Mouse (Mus musculus) kidney, adult 8-10 months (tissue): ENCODE measurements at regions not wholly inside any gene's neighbourhood (a gene's known extent, or its start where the extent isn't known, plus 50 kb on each side); places are given as distances from the start of the nearest gene placed in this dataset.

Source experiments
- DNase-seq, 2 experiments: peaks; one replicate each; pipeline ENCODE4 v3.0.0; 2022

- no peak for DNase-seq
These were observed 93.4 kb upstream of the Ankrd50 start for GRCm38 (mm10) chr3:38577890-38578628.

DNA sequence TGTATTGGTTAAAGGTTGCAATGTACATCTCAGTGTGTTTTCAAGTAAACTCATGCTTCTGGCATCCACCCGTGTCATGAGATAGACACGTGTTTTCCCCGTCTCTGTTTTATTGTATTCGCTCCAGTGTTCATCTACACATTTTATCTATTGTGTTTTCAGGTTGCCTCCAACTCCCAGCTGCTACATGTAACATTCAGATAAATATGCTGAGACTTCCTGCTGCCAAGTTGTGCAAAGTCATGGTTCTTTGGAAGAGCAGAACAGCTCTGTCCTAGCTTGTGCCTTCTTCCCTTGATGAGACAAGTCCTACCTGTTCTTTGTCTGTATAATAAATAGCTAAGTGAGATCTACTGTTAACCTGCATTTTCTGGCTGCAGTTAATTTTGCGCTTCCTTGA lies 89.0 kb upstream of the Ankrd50 start:
- DNase-seq, result no peak

DNA sequence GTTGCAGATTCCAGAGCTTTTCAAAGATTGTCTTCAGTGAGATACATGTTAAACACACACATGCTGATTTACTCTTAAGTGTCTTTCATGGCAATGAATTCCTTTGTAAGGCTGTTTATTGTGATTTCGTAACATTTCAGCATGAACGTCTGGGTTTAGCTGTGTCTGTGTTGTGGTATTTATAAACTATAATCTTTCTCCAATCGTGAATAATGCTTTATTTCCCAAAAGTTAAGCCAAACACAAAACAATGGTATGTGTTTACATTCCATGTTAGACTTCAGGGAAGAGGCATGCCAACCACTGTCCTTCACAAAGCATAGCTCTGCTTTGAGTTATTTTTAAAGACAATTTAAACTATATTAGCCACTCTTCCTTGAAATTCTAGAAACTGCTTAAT lies 87.5 kb upstream of the Ankrd50 start:
- no peak for DNase-seq

GRCm38 (mm10) chr3:38571224-38571623 lies 86.6 kb upstream of the Ankrd50 start:
- no peak for DNase-seq

DNA sequence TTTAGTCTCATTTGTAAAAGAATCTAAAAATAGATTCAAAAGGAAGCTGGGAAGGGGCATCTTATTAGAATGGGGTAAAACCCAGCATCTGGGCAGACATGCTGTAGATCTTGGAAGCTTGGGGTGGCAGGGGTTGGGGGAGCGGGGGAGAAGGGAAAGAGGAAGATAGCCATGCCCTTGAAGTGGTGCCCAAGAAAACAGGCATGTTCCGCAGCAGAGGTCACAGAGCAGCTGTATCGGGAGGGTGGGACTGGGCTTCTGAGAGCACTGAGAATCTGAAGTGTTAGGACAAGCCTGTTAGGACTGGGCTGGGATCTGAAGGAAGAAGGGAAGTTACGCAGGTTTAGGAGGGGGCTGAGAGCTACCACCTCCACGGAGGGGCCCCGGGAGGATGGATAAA lies 84.4 kb upstream of the Ankrd50 start:
- DNase-seq, result no peak

GRCm38 (mm10) chr3:38568596-38568975 lies 83.9 kb upstream of the Ankrd50 start:
- DNase-seq, result no peak

DNA sequence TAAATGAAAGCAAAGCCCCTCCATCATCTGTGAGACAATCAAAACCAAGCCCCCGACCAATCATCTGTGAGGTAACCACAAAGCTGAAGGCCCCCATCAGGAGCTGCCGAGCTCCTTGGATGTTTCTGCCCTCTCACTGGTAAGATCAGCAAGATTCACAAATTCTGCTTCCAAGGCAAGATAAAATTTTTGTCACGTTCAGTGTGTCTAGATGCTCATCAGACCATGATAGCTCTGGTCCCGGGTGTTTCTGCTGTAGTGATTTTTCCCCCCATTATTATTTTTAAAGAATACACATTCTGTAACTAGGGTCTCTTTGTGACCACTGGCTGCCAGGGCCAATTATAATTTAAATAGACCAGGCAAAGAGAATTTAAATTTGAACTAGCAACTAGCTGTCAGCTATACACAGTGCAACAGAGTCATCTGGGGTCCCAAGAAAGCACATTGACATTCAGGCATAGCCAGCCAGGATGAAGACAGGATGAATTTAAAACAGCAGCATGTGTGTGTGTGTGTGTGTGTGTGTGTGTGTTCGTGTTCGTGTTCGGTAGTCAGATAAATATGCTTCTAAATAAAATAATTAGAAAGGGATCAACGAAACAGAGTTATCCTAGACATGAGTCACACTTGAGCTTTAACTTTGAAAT lies 83.4 kb upstream of the Ankrd50 start:
- no peak for DNase-seq

DNA sequence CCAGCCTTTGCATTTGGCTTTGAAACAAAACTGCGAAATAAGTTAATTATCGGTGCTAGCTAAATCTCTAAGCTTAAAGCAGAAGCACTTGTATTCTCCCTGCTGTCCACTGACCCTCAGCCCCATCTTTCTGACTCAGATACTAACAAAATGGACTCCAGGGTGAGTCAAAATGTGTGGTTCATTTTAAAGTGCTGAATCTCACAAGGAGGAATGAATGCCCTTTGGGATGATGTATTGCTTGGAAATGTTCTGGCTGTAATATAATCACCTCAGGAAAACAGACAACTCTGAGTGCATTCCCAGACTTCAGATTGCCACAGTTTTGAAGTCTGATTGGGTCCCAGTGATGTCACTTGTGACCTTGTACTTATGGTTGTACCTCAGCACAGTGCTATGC lies 81.9 kb upstream of the Ankrd50 start:
- DNase-seq, result no peak

DNA sequence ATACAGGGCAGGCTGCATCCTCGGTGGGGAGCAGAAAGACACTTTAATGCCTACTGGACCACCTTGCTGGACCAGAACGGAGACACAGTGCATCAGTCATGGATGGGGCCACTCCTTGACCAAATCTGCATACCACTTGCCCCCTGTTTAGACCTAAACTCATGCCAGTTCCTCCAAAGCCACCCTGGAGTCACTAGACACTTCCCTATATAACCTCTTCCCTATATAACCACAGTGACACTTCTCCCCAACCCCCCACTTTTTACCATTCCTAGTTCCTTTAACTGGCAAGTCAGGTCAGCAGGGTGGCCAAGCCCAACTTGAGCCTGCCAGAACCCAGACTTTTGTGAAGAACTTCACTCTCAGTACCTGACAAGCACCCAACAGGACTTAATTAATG lies 80.2 kb upstream of the Ankrd50 start:
- no peak for DNase-seq

- DNase-seq, result no peak
These were observed 79.7 kb upstream of the Ankrd50 start for GRCm38 (mm10) chr3:38564364-38564763.

DNA sequence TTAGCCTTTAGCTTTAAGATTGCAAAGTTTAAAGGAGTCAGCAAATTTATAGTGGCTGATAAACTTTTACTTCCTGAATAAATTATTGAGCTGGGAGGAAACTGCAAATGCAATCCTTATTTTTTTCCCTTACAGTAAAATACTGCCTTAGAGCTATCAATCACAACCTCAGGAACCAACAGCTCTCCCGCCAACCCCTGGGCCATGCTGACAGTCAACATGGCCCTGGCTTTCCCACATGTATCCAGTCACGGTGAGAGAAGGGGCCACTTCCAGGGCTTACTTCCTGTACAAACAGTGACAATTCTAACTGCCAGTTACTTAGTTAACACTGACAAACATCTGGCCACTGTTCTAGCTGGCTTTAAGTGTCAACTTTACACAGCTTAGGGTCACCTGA lies 76.5 kb upstream of the Ankrd50 start:
- DNase-seq, result peak in 1 of 2 experiments; percentile 14

DNA sequence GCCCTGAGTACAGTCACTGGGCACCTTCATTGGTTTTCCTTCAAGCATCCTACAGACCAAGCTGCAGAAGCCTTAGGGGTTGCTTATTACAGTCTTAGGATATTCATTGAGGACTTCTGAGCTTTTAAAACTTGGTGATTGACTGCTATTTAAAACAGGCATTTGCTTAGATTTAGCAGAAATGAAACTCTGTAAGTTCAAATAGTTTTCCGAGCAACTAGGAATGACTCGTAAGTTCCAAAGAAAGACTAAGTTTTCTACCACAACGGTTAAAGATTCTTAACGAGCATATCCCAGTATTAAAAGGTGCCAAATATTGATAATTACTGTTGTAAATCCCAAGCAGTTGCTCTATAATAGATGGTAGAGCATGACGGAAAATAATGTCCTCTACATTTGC lies 71.3 kb upstream of the Ankrd50 start:
- DNase-seq, result no peak

DNA sequence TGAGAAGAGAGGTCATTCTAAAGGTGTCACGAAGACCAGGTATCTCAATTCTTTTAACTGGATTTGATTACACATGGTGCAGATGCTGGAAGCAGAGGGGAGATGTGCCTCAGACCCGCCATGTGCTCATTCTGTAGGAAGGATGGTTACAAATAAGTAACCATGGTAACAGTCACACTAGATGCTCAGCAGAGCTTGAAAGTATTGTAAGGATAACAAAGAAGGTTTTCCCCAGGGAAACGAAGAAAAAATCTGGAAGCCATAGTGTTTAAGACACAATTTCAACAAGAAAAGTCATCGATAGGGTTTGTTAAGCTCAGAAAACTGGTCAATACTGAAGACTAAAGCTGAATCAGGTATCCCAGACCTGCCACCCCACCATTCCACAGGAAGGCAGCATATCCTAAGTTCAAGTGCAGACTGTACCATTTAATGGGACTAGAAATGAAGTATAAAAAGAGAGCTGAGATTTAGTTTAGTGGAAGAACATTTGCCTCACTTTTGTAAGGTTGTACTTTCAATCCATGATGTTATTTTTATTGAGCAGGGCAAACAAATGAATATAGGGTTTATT lies 68.9 kb upstream of the Ankrd50 start:
- no peak for DNase-seq

- no peak for DNase-seq
These were observed 62.4 kb upstream of the Ankrd50 start for GRCm38 (mm10) chr3:38547032-38547431.

DNA sequence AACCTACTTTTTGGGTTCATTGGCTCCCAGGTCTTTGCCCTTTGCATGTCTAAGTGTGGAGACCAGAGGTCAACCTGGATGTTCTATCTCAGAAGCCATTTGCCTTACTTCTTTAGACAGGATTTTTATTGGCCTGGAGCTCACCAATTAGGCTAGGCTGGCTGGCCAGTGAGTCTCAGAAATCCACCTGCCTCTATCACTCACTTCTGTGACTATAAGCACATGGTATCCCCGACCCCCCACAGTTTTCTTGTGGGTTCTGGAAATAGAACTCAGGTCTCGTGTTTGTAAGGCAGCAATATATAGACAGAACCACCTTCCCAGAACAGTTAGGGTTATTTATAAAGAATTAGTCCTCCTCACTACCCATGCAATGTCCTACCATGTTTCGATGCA lies 60.9 kb upstream of the Ankrd50 start:
- DNase-seq, result no peak

DNA sequence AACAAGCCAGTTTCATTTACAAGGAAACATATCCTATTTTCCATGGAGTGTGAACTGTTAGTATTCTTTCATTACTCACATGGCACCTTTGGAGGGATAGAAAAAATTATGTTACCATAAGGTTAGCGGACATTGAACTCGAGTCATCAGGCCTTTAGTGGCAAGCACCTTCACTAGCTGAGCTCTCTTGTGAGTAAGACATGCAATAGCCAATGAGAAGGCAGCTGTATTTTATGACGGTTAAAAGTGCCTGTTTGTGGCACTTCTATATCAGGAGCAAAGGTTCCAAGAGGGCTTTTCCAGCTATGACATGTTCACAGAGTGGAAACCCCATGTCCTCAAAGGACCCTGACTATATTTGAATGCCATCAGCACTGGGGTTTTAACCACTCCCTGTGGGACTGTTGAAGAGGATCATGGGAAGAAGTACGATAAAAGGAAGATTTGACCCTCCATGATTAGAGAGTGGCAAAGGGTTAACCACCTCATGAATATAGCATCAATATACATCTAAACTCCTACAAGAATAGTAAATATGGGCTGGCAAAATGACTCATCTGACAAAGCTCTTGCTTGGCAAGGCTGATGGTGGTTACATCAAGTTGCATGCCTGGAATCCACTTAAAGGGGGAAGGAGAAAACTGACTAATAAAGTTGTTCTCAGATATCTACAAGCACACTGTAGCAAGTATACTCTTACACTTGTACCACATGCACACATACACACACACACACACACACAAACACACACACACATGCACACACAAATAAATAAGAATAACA lies 60.3 kb upstream of the Ankrd50 start:
- no peak for DNase-seq

DNA sequence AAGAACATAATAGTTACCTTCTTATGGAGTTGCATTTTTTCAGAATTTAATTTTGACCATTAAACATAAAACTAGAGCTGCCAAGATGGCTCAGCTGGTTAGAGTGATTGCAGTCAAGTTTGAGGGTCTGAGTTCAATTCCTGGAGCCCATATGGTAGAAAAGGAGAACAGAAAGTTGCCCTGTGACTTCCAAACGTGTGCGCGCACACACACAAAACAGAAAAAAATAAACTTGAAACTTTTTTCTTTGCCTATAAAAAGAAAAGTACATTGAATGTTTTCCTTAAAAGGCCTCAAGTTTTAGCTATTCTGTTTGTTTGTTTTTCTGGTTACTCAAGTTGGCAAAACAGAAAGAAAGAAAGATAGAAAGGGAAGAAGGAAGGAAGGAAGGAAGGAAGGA lies 59.2 kb upstream of the Ankrd50 start:
- DNase-seq, result no peak

DNA sequence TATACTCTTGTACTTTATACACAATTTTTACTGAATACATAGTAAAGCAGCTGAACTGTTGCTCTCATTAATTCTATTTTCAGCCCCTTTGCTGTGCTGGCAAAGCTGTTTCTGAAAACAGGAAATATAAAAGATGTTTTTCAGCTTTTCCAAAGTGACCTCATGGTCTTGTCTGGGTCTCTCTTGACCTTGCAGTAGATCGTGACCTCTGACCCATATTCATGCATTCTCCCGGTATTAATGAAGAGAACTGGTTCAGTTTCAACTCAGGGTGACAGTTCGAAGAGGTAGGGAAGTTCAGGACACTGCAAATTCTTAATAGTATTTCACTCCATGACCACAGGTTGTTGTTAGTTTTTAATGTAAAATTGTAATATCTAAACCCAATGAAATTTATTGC lies 56.7 kb upstream of the Ankrd50 start:
- peak; percentile 10 to 25 for DNase-seq

DNA sequence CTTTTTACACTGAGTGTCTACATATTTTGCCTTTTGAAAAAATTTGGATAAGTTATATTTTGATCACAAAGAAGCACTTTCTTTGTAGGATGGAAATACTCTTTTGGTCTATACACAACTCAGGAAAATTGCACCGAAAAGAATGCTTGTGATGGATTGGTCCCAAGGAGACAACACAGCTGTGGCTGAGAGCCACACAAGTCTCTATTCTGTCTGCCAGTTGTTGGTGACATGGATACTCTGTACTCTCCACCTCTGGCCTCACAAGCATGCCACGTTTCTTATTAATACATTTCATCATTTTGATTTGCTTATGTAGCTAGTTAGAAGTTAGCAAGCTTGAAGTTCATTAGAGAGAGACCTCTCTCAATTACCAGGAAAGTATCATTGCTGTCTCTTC lies 53.7 kb upstream of the Ankrd50 start:
- no peak for DNase-seq

DNA sequence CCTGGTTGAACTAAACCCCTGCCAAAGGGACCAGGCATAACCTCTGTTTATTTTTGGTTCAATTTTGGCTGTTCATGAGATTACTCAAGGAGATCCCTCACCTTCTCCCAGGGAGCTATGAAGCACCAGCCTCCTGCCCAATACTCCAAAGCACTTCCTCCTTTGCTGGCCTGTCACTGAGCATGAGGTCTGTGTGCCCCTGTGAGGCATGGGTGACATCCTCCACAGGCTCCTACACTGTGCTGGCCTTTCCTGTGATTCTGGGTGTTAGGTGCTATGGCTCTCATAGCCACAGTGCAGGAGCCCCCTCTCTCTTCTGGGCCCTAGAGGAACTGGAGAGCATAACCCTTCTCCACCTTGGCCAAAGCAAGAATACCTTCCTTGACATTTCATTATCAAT lies 53.1 kb upstream of the Ankrd50 start:
- no peak for DNase-seq
